Mouse (Mus musculus): ENCODE data around the gene Tll1. TPM values are rescaled to one million over a fixed set of nuclear protein-coding genes. Genes with fewer than 3 reads are reported as not detected.

The Tll1 gene
- polyA plus RNA-seq, 1 experiment: 0.54 TPM

DNA sequence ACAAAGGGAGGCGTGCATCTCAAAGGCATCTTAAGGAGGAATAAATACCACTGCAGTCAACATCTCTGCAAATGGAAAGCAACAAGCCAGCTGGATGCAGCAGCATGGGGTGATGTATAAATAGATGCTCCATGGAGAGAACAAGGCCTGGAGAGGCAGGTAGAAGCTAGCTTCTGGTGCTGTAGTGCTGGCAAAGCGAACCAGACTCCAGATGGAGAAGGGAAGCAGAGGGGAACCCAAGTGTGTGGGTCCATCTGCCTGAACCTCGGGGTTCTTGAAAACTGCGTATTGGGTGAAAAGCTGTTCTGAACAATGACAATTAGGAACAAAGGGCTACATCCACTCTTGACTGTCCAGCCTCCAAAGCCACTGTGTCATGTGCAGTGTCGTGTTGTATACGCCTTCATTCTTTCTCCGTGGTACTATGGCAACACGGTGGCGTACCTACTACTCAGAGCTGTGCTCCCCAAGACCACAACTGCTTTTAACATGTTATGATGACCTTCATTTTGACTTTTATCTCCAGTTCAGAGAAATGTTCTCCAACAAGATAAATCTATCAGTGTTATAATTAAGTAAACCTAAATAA is 53.8 kb downstream of the Tll1 start:
- H3K4me3 ChIP-seq (ENCODE audit: low read depth, low read length): no peak overlapping the region
- no peaks in the 10 kb centered on the region for H3K36me3 ChIP-seq (ENCODE audit: control insufficient read depth, insufficient read depth, low read length, poor library complexity, severe bottlenecking)
- H3K9me3 ChIP-seq (replicated peaks; ENCODE audit: control insufficient read depth, insufficient read depth, low read length, poor library complexity, severe bottlenecking): no peaks in the 10 kb centered on the region
- H3K27me3 ChIP-seq (ENCODE audit: control insufficient read depth, insufficient read depth, low read length, poor library complexity, severe bottlenecking): no peaks in the 10 kb centered on the region
- no peak overlapping the region for H3K27ac ChIP-seq (ENCODE audit: insufficient read depth, low read length)
- no peaks in the 10 kb centered on the region for H3K4me1 ChIP-seq (ENCODE audit: control insufficient read depth, insufficient read depth, low read length)
- H3K9ac ChIP-seq (ENCODE audit: low read depth, poor library complexity, severe bottlenecking): no peak overlapping the region
- no peak for TF ChIP-seq CTCF (IDR thresholded peaks at IDR 0.05; ENCODE audit: low read depth, low read length)
- TF ChIP-seq EP300 (IDR thresholded peaks at IDR 0.05; ENCODE audit: insufficient read depth, low read depth, low read length): no peak
- no peak for TF ChIP-seq POLR2A (IDR thresholded peaks at IDR 0.05; ENCODE audit: insufficient read depth, low read length)

DNA sequence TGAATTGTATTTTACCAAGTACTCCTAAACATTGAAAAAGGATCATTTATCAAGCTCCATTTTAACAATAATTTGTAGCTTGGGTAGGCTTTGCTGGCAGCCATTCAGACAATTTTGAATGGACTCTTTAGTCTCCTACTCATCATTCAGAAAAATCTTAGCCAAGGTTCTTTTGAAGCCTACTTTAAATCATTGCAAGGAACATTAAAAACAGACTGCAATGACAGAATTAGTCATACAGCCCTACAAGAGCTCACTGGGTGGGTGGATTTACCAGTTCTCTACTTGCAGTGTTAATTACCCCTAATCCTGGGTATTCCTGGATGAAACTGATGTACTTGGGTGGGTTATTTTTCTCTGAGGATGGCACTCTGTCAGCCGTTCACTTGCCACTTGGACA is 69.5 kb downstream of the Tll1 start:
- no peak overlapping the region for H3K9ac ChIP-seq (ENCODE audit: low read depth, poor library complexity, severe bottlenecking)
- TF ChIP-seq POLR2A (IDR thresholded peaks at IDR 0.05; ENCODE audit: insufficient read depth, low read length) (no peak), EP300 (IDR thresholded peaks at IDR 0.05; ENCODE audit: insufficient read depth, low read depth, low read length) (no peak), CTCF (IDR thresholded peaks at IDR 0.05; ENCODE audit: low read depth, low read length) (no peak)
- no peak overlapping the region for H3K27ac ChIP-seq (ENCODE audit: insufficient read depth, low read length)
- no peaks in the 10 kb centered on the region for H3K27me3 ChIP-seq (ENCODE audit: control insufficient read depth, insufficient read depth, low read length, poor library complexity, severe bottlenecking)
- H3K4me3 ChIP-seq (ENCODE audit: low read depth, low read length): no peak overlapping the region
- no peaks in the 10 kb centered on the region for H3K9me3 ChIP-seq (replicated peaks; ENCODE audit: control insufficient read depth, insufficient read depth, low read length, poor library complexity, severe bottlenecking)
- no peaks in the 10 kb centered on the region for H3K36me3 ChIP-seq (ENCODE audit: control insufficient read depth, insufficient read depth, low read length, poor library complexity, severe bottlenecking)
- H3K4me1 ChIP-seq (ENCODE audit: control insufficient read depth, insufficient read depth, low read length): no peaks in the 10 kb centered on the region

DNA sequence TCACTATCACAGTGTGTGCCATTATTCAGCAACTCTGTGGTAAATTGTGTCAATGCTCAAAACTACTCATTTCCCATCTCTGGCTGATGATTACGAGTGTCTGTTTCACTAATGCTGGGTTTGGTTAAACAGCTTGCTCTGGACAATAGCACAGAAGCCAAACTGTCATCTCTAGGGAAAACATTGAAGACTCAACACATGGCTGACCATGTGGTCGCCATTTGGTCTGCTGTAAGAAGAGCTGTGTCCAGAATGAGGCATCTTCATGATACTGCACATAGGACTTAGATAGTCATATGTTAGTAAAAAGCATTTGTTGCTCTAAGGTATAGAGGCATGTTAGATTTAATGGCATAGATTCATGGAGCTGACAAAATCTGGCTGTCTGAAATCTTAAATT is 98.9 kb downstream of the Tll1 start:
- H3K27me3 ChIP-seq (ENCODE audit: control insufficient read depth, insufficient read depth, low read length, poor library complexity, severe bottlenecking): no peaks in the 10 kb centered on the region
- no peak overlapping the region for H3K9ac ChIP-seq (ENCODE audit: low read depth, poor library complexity, severe bottlenecking)
- H3K36me3 ChIP-seq (ENCODE audit: control insufficient read depth, insufficient read depth, low read length, poor library complexity, severe bottlenecking): no peaks in the 10 kb centered on the region
- no peaks in the 10 kb centered on the region for H3K9me3 ChIP-seq (replicated peaks; ENCODE audit: control insufficient read depth, insufficient read depth, low read length, poor library complexity, severe bottlenecking)
- H3K4me1 ChIP-seq (ENCODE audit: control insufficient read depth, insufficient read depth, low read length): no peaks in the 10 kb centered on the region
- no peak overlapping the region for H3K4me3 ChIP-seq (ENCODE audit: low read depth, low read length)
- H3K27ac ChIP-seq (ENCODE audit: insufficient read depth, low read length): no peak overlapping the region
- no peak for TF ChIP-seq POLR2A (IDR thresholded peaks at IDR 0.05; ENCODE audit: insufficient read depth, low read length)
- TF ChIP-seq EP300 (IDR thresholded peaks at IDR 0.05; ENCODE audit: insufficient read depth, low read depth, low read length): no peak
- no peak for TF ChIP-seq CTCF (IDR thresholded peaks at IDR 0.05; ENCODE audit: low read depth, low read length)

DNA sequence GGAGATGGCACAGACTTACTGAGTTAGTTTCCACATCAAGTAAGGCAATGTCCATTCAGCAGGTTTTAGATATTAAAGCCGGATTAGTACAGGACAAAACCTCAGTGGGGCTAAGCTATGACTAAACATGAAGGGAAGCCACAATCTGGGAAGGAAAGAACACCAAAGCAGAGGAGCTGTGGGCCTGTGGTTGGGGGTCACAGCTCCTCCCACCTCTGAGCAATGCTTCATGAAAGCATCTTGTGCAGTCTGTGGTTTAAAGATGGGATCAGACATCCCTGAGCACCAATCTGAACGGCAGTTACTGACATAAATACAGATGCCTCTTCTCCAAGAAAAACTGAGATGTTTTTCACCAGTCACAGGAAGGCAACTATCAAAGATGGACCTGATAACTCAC is 132.7 kb downstream of the Tll1 start:
- H3K27ac ChIP-seq (ENCODE audit: insufficient read depth, low read length): no peak overlapping the region
- H3K9ac ChIP-seq (ENCODE audit: low read depth, poor library complexity, severe bottlenecking): no peak overlapping the region
- no peaks in the 10 kb centered on the region for H3K27me3 ChIP-seq (ENCODE audit: control insufficient read depth, insufficient read depth, low read length, poor library complexity, severe bottlenecking)
- H3K36me3 ChIP-seq (ENCODE audit: control insufficient read depth, insufficient read depth, low read length, poor library complexity, severe bottlenecking): no peaks in the 10 kb centered on the region
- H3K9me3 ChIP-seq (replicated peaks; ENCODE audit: control insufficient read depth, insufficient read depth, low read length, poor library complexity, severe bottlenecking): no peaks in the 10 kb centered on the region
- no peaks in the 10 kb centered on the region for H3K4me1 ChIP-seq (ENCODE audit: control insufficient read depth, insufficient read depth, low read length)
- no peak overlapping the region for H3K4me3 ChIP-seq (ENCODE audit: low read depth, low read length)
- no peak for TF ChIP-seq CTCF (IDR thresholded peaks at IDR 0.05; ENCODE audit: low read depth, low read length)
- no peak for TF ChIP-seq EP300 (IDR thresholded peaks at IDR 0.05; ENCODE audit: insufficient read depth, low read depth, low read length)
- TF ChIP-seq POLR2A (IDR thresholded peaks at IDR 0.05; ENCODE audit: insufficient read depth, low read length): no peak

DNA sequence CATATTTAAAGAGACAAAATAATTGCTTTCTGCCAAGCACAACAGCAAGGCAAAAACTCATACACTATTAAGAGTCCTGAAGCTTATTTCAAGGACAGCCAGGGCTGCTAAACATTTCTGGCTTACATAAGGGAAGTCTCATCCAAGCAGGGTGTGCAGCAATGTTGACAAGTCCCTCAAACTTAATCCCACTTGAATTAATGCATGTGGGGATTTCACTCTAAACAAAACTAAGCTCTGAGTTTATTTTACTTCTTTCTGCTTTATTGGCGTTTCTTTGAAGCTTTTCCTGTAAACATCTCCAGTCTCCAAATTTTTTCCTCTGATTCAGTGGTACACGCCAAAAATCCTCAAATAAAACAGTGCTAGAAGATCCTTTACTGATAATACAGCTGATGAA is 146.2 kb downstream of the Tll1 start:
- H3K9ac ChIP-seq (ENCODE audit: low read depth, poor library complexity, severe bottlenecking): no peak overlapping the region

DNA sequence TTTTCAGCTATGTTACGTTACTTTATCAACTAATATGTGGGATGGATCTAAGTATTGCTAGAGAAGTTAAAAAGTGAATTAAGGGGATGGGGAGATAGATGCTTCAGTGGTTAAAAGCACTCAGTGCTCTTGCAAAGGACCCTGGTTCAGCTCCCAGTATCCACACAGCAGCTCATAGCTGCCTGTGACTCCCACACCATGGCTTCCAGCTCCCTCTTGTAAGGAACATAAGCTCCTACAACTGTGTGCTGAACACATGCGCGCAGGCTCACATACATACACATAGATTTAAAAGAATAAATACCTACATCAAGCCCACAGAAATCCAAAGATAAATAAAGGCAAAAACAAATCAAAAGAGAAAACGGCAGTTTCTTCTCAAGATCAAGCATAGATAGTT is 148.5 kb downstream of the Tll1 start:
- no peaks in the 10 kb centered on the region for H3K27me3 ChIP-seq (ENCODE audit: control insufficient read depth, insufficient read depth, low read length, poor library complexity, severe bottlenecking)

More for the DNA sequence above, 146.2 kb downstream of the Tll1 start:
- Histone ChIP-seq H3K9me3 (replicated peaks; ENCODE audit: control insufficient read depth, insufficient read depth, low read length, poor library complexity, severe bottlenecking) (no peaks in the 10 kb centered on the region), H3K27ac (ENCODE audit: insufficient read depth, low read length) (no peak overlapping the region), H3K4me1 (ENCODE audit: control insufficient read depth, insufficient read depth, low read length) (no peaks in the 10 kb centered on the region), H3K27me3 (ENCODE audit: control insufficient read depth, insufficient read depth, low read length, poor library complexity, severe bottlenecking) (no peaks in the 10 kb centered on the region), H3K4me3 (ENCODE audit: low read depth, low read length) (no peak overlapping the region), H3K36me3 (ENCODE audit: control insufficient read depth, insufficient read depth, low read length, poor library complexity, severe bottlenecking) (no peaks in the 10 kb centered on the region)
- TF ChIP-seq EP300 (IDR thresholded peaks at IDR 0.05; ENCODE audit: insufficient read depth, low read depth, low read length) (no peak), CTCF (IDR thresholded peaks at IDR 0.05; ENCODE audit: low read depth, low read length) (no peak), POLR2A (IDR thresholded peaks at IDR 0.05; ENCODE audit: insufficient read depth, low read length) (no peak)

More for the DNA sequence above, 148.5 kb downstream of the Tll1 start:
- no peaks in the 10 kb centered on the region for H3K36me3 ChIP-seq (ENCODE audit: control insufficient read depth, insufficient read depth, low read length, poor library complexity, severe bottlenecking)
- H3K9me3 ChIP-seq (replicated peaks; ENCODE audit: control insufficient read depth, insufficient read depth, low read length, poor library complexity, severe bottlenecking): no peaks in the 10 kb centered on the region
- no peak overlapping the region for H3K27ac ChIP-seq (ENCODE audit: insufficient read depth, low read length)
- no peaks in the 10 kb centered on the region for H3K4me1 ChIP-seq (ENCODE audit: control insufficient read depth, insufficient read depth, low read length)
- TF ChIP-seq EP300 (IDR thresholded peaks at IDR 0.05; ENCODE audit: insufficient read depth, low read depth, low read length) (no peak), CTCF (IDR thresholded peaks at IDR 0.05; ENCODE audit: low read depth, low read length) (no peak), POLR2A (IDR thresholded peaks at IDR 0.05; ENCODE audit: insufficient read depth, low read length) (no peak)
- H3K4me3 ChIP-seq (ENCODE audit: low read depth, low read length): no peak overlapping the region
- H3K9ac ChIP-seq (ENCODE audit: low read depth, poor library complexity, severe bottlenecking): no peak overlapping the region
